Mouse (Mus musculus) heart, embryonic 12.5 days (tissue): ENCODE results near the gene Lgals8. TPM values are rescaled to one million over a fixed set of nuclear protein-coding genes. Genes with fewer than 3 reads are reported as not detected.

Experiments
- ATAC-seq: fragments of 200-750 bp; cut with Nextera tagmentation; 2 replicates; pipeline ENCODE4 v1.8.0; 2017; ENCODE audit warnings: moderate TSS enrichment, moderate library complexity; ENCODE audit not compliant: insufficient number of reproducible peaks, low FRiP score
- H3K27ac ChIP-seq: fragments of 300-500 bp; sonication (generic); 2 replicates; pipeline ENCODE4 v1.5.1; 2016; ENCODE audit warnings: mild to moderate bottlenecking, moderate library complexity; ENCODE audit not compliant: poor library complexity, severe bottlenecking
- H3K27me3 ChIP-seq: fragments of 300-500 bp; sonication (generic); replicated peaks from 2 replicates; pipeline ENCODE4 v1.6.1; 2016; ENCODE audit warnings: mild to moderate bottlenecking, moderate library complexity
- H3K36me3 ChIP-seq: fragments of 300-500 bp; sonication (generic); 2 replicates; pipeline ENCODE4 v1.6.1; 2016; ENCODE audit warnings: mild to moderate bottlenecking, moderate library complexity
- H3K4me1 ChIP-seq: fragments of 300-500 bp; sonication (generic); replicated peaks from 2 replicates; pipeline ENCODE4 v1.6.1; 2016; ENCODE audit warnings: mild to moderate bottlenecking
- H3K4me2 ChIP-seq: fragments of 300-500 bp; sonication (generic); 2 replicates; pipeline ENCODE4 v1.6.1; 2016; ENCODE audit warnings: mild to moderate bottlenecking, moderate library complexity
- H3K4me3 ChIP-seq: fragments of 300-500 bp; sonication (generic); 2 replicates; pipeline ENCODE4 v1.5.1; 2016; ENCODE audit warnings: mild to moderate bottlenecking
- H3K9ac ChIP-seq: fragments of 300-500 bp; sonication (generic); 2 replicates; pipeline ENCODE4 v1.6.1; 2016; ENCODE audit warnings: mild to moderate bottlenecking, moderate library complexity
- H3K9me3 ChIP-seq: fragments of 300-500 bp; sonication (generic); replicated peaks from 2 replicates; pipeline ENCODE4 v1.6.1; 2016; ENCODE audit warnings: mild to moderate bottlenecking, moderate library complexity
- WGBS: fragments of 180-500 bp; shearing (Covaris S2); methylation state at CpG from one replicate; pipeline ENCODE4 v1.1.7; 2016; 5-methylcytosine and 5-hydroxymethylcytosine counted together
- polyA plus RNA-seq: library from polyadenylated mRNA; unstranded; fragments of >200 nt; fragmentation: Nextera tagmentation; extraction: Ambion mirVana; gene quantifications from 2 replicates; pipeline ENCODE4 v1.2.1, GENCODE M21; 2016

Lgals8 gene
- 12.8 and 12.9 TPM in 2 replicates for polyA plus RNA-seq

- no peak within 1 kb of the TSS for H3K4me3 ChIP-seq
- peaks cover 7% of the 10 kb centered on the region for H3K4me1 ChIP-seq
- H3K4me2 ChIP-seq = no peak within 1 kb of the TSS
- H3K9me3 ChIP-seq = no peaks in the 10 kb centered on the region
- H3K9ac ChIP-seq = no peak within 1 kb of the TSS
- WGBS = 82% methylated on average over 1 of the region's 1 CpGs
- H3K27me3 ChIP-seq = no peaks in the 10 kb centered on the region
- H3K27ac ChIP-seq = no peak within 1 kb of the TSS
- no peaks in the 10 kb centered on the region for H3K36me3 ChIP-seq
- no peak for ATAC-seq
These were observed at the start of gene Lgals8 for GRCm38 (mm10) chr13:12464844-12465243. Gene Lgals8, minus strand, starts transcription at chr13:12464944.

- Histone ChIP-seq H3K9me3 (no peaks in the 10 kb centered on the region), H3K9ac (no peak overlapping the region), H3K27ac (no peak overlapping the region), H3K4me1 (no peaks in the 10 kb centered on the region), H3K4me3 (no peak overlapping the region), H3K4me2 (no peak overlapping the region), H3K27me3 (no peaks in the 10 kb centered on the region; the same call in 1 of the 2 replicates), H3K36me3 (no peaks in the 10 kb centered on the region)
- no peak for ATAC-seq
- WGBS = 69% methylated on average over 9 of the region's 9 CpGs
These were observed 46.6 kb upstream of the Lgals8 start for GRCm38 (mm10) chr13:12511189-12511965.

- H3K36me3 ChIP-seq = no peaks in the 10 kb centered on the region
- ATAC-seq = no peak
- 81% methylated on average over 6 of the region's 6 CpGs for WGBS
- H3K27me3 ChIP-seq = no peaks in the 10 kb centered on the region
- no peak overlapping the region for H3K27ac ChIP-seq
- H3K9me3 ChIP-seq = no peaks in the 10 kb centered on the region
- H3K9ac ChIP-seq = no peak overlapping the region
- no peak overlapping the region for H3K4me2 ChIP-seq
- peaks cover 5% of the 10 kb centered on the region for H3K4me1 ChIP-seq
- no peak overlapping the region for H3K4me3 ChIP-seq
These were observed 45.3 kb upstream of the Lgals8 start for GRCm38 (mm10) chr13:12510032-12510431.

GRCm38 (mm10) chr13:12507426-12507825, 42.7 kb upstream of the Lgals8 start:
- Histone ChIP-seq H3K9ac (no peak overlapping the region), H3K4me1 (peaks cover 5% of the 10 kb centered on the region), H3K4me2 (no peak overlapping the region), H3K36me3 (no peaks in the 10 kb centered on the region), H3K4me3 (no peak overlapping the region), H3K9me3 (no peaks in the 10 kb centered on the region), H3K27me3 (no peaks in the 10 kb centered on the region), H3K27ac (no peak overlapping the region)
- 78% methylated on average over 6 of the region's 6 CpGs for WGBS
- no peak for ATAC-seq

GRCm38 (mm10) chr13:12505359-12505758, 40.6 kb upstream of the Lgals8 start:
- no peak overlapping the region for H3K4me3 ChIP-seq
- WGBS = 44% methylated on average over 3 of the region's 3 CpGs

GRCm38 (mm10) chr13:12503238-12503751, 38.6 kb upstream of the Lgals8 start:
- H3K27ac ChIP-seq = no peak overlapping the region
- no peak overlapping the region for H3K9ac ChIP-seq
- WGBS = 68% methylated on average over 11 of the region's 11 CpGs

More at GRCm38 (mm10) chr13:12505359-12505758, 40.6 kb upstream of the Lgals8 start:
- Histone ChIP-seq H3K9me3 (no peaks in the 10 kb centered on the region), H3K36me3 (no peaks in the 10 kb centered on the region), H3K4me2 (no peak overlapping the region), H3K9ac (no peak overlapping the region), H3K27me3 (no peaks in the 10 kb centered on the region), H3K4me1 (peaks cover 5% of the 10 kb centered on the region), H3K27ac (no peak overlapping the region)
- no peak for ATAC-seq

GRCm38 (mm10) chr13:12502665-12503237, 38.0 kb upstream of the Lgals8 start:
- WGBS = 53% methylated on average over 4 of the region's 4 CpGs
- no peaks in the 10 kb centered on the region for H3K27me3 ChIP-seq
- no peak for ATAC-seq
- no peak overlapping the region for H3K9ac ChIP-seq
- H3K4me1 ChIP-seq = peaks cover 5% of the 10 kb centered on the region
- H3K4me2 ChIP-seq = no peak overlapping the region
- H3K9me3 ChIP-seq = no peaks in the 10 kb centered on the region
- no peak overlapping the region for H3K4me3 ChIP-seq
- no peaks in the 10 kb centered on the region for H3K36me3 ChIP-seq
- H3K27ac ChIP-seq = no peak overlapping the region

More at GRCm38 (mm10) chr13:12503238-12503751, 38.6 kb upstream of the Lgals8 start:
- H3K27me3 ChIP-seq = no peaks in the 10 kb centered on the region
- H3K4me3 ChIP-seq = no peak overlapping the region
- H3K4me2 ChIP-seq = no peak overlapping the region
- no peaks in the 10 kb centered on the region for H3K9me3 ChIP-seq
- no peaks in the 10 kb centered on the region for H3K36me3 ChIP-seq
- ATAC-seq = no peak
- peaks cover 5% of the 10 kb centered on the region for H3K4me1 ChIP-seq

- Histone ChIP-seq H3K36me3 (no peaks in the 10 kb centered on the region), H3K4me1 (no peaks in the 10 kb centered on the region), H3K27me3 (no peaks in the 10 kb centered on the region), H3K27ac (no peak overlapping the region), H3K4me3 (no peak overlapping the region), H3K9me3 (0 out of 2 replicates have a peak, but pooled peaks cover 2% of the 10 kb centered on the region), H3K4me2 (no peak overlapping the region), H3K9ac (no peak overlapping the region)
- ATAC-seq = no peak
- WGBS = 81% methylated on average over 7 of the region's 7 CpGs
These were observed 34.4 kb upstream of the Lgals8 start for GRCm38 (mm10) chr13:12499107-12499506.

GRCm38 (mm10) chr13:12497809-12498208, 33.1 kb upstream of the Lgals8 start:
- 59% methylated on average over 8 of the region's 8 CpGs for WGBS
- Histone ChIP-seq H3K4me3 (no peak overlapping the region), H3K9ac (no peak overlapping the region), H3K27ac (no peak overlapping the region), H3K4me2 (no peak overlapping the region), H3K27me3 (no peaks in the 10 kb centered on the region), H3K4me1 (no peaks in the 10 kb centered on the region), H3K9me3 (0 out of 2 replicates have a peak, but pooled peaks cover 2% of the 10 kb centered on the region), H3K36me3 (no peaks in the 10 kb centered on the region)
- ATAC-seq = no peak

GRCm38 (mm10) chr13:12494750-12495149, 30.0 kb upstream of the Lgals8 start:
- H3K27me3 ChIP-seq = no peaks in the 10 kb centered on the region
- no peak overlapping the region for H3K27ac ChIP-seq
- no peaks in the 10 kb centered on the region for H3K4me1 ChIP-seq
- no peak overlapping the region for H3K4me3 ChIP-seq
- no peak for ATAC-seq
- no peak overlapping the region for H3K9ac ChIP-seq
- no peak overlapping the region for H3K4me2 ChIP-seq
- H3K36me3 ChIP-seq = no peaks in the 10 kb centered on the region
- 83% methylated on average over 9 of the region's 9 CpGs for WGBS
- 0 out of 2 replicates have a peak, but pooled peaks cover 2% of the 10 kb centered on the region for H3K9me3 ChIP-seq

- Histone ChIP-seq H3K27me3 (no peaks in the 10 kb centered on the region), H3K9ac (no peak overlapping the region), H3K4me1 (no peaks in the 10 kb centered on the region), H3K4me3 (no peak overlapping the region), H3K27ac (no peak overlapping the region), H3K36me3 (no peaks in the 10 kb centered on the region), H3K9me3 (0 out of 2 replicates have a peak, but pooled peaks cover 2% of the 10 kb centered on the region), H3K4me2 (no peak overlapping the region)
- WGBS = 83% methylated on average over 3 of the region's 3 CpGs
- ATAC-seq = no peak
These were observed 27.8 kb upstream of the Lgals8 start for GRCm38 (mm10) chr13:12492515-12492914.
